Mouse (Mus musculus): Measurements from ENCODE around the gene Ccdc15.

GRCm38 (mm10) chr9:37392071-37392470, 43.8 kb upstream of the Ccdc15 start:
- TF ChIP-seq CTCF (IDR thresholded peaks at IDR 0.05; ENCODE audit: low read depth), result no peak
- TF ChIP-seq EP300 (optimal IDR thresholded peaks at IDR 0.05), result no peak
